Mouse (Mus musculus) layer of hippocampus, adult 9-11 months (tissue): Measurements from ENCODE around the gene Tex52.
A peak's percentile ranks its signal among the peaks of the same experiment; 100 is the strongest.
"Not testable (repeated sequence)": the region's sequence is repeated elsewhere in the genome, so short reads cannot be mapped to it uniquely, and the experiment has no call there.

Experiments
- DNase-seq: peaks from one replicate; pipeline ENCODE4 v3.0.0; 2022

The Tex52 gene

DNA sequence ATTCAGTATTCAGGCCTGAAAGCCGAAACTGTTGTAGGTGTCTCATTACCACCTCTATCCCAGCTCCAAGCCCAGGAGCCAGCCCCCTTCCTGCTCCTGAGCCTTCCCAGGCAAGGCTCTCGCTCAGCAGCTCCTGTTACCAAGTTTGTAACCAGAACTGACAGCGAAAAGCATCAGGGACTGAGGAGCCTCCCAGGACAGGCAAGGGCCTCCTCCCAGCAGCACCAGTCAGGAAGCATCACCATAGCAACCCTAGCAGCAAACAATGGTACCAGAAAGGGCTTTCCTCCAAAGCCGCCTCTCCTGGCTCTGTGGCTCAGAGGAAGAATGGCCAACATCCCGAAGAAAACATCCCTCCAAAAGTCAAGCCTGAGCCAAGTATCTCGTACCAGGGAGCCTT is at the start of gene Tex52, which contains the start of gene Gm44596:
TSS of gene Tex52 (plus strand) at position 265 of the 400 bp plus-strand sequence.
TSS of gene Gm44596 (plus strand) at position 312 of the 400 bp plus-strand sequence.
- DNase-seq, result peak; percentile 71

DNA sequence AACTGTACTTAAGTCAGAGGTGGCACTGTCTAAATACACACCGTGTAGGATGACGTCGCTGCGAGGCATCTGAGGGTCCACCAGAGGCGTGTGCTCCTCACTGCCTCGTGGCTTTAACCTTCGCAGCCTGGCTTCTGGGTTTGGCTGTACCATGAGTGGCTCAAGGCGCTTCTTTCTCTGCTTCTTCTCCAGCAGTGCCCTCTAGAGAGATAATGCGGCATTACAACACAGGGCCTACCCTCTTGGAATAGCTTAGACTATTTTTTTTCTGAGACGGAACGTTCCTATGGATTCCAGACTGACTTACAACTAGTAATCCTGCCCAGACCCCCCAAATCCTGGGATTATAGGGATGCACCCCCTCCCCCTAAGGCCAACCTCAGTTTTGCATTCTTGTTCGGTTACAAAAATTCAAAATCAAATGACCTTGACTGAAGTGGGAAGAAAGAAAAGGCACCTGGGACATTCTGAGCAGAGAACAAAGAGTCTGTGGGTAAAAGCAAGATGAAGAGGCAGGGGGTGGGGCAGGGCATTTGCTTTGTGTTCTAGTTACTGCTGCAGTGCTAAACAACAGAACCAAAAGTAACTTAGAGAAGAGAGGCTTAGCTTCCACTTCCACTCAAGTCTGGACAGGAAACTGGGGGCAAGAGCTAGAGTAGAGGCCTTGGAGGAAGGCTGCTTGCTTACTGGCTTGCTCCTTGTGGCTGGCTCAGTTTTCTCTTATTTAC is 40.7 kb upstream of the Tex52 start:
- peak; percentile 64 for DNase-seq

DNA sequence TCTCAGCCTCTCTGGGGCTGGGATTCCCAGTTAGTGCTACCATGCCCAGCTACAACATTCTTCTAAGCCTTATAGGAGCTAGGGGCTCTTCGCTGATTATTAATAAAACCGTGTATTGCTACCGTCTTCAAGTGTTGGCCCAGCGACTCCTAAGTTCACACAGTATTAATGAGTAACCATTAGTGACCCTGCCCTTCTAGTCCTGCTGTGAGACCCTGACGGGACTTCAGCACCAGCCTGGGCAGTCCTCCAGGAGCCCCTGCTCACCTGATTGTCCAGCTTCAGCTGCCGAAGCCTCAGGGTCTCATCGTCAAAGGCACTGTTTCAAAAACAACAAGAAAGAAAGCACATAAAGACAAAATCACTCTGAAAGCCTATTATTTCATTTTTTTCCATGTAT is 37.8 kb upstream of the Tex52 start:
- DNase-seq, result no peak

DNA sequence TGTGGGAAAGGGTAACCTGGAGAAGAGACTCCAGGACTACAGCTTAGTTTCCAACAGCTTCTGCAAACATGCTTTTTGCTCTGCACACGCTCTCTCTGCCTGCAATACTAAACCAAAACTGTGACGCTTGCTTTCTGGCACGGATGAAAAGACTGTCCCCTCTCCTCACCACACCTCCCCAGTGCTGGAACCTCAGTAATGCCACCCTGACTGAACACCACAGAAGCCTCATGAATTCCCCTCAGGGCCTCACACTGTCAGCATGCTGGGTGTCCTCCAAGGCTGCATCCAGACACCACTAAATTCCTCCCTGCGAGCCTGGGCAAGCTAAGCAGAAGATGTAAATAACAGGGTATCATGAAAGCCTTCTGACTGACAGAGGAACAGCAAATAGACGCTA is 36.4 kb upstream of the Tex52 start:
- no peak for DNase-seq

DNA sequence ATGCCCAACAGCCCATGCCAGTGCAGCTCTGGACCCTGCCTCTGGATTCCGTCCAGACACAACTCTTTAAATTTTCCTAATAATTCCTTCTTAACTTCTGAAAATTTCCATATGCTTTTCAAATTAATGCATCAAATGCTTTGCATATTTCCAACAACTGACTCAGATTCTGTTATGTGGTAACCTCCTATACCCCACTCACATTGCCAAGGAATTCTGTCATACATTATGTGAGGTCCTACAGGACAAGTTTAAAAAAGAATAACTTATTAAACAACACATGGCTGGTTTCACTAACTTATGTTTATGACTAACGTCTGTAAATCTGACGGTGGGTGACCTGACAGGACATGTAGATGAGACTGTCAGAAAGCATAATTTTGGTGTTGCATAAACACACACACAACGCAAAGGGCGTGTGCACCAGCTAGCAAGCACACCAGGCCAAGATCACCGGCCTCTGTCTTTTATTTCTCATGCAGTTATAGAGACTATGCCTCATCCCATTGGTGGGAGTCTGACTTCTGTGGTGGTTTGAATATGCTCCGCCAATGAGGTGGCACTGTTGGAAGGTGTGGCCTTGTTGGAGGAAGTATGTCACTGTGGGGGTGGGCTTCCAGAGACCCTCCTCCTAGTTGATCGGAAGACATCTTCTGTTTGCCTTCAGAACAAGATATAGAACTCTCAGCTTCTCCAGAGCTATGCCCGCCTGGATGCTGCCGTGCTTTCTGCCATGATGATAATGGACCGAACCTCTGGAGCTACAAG is 33.1 kb upstream of the Tex52 start:
- no peak for DNase-seq

DNA sequence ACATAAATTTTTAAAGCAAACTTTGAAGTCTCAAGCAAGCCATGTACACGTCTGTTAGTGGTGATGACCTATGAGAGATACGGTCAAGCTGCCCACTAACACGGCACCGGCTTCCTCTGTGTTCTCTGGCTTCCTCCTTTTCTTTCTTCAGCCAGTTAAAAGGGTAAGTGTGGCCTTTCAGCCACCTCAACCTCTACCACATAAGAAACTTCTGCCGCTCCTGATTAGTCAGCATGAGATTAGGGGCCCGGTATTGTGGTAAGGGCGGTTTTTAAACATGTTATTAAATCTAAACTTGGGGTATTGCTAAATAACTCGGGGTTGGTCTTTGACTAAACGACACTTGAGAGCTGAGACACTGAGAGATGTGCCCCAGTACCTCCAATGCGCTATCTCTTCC is 29.6 kb upstream of the Tex52 start:
- DNase-seq, result no peak

DNA sequence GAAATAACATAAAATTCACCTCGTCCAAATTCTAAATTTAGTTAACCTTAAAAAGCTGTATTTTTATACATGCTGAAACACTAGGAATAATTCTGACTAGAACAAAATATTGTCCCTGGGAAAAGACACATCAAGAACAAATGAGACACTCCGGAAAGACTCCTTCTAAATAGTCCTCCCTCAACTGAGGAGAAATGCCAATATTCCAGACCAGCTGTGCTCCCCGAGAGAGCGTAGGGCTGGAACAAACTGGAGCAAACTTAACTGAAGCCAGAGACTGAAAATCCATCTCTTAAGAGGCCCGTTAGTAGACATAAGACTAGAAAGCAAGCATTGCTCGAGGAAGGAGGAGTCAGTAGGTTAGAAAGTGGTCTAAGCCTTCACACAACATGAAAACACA is 28.5 kb upstream of the Tex52 start:
- DNase-seq, result no peak

DNA sequence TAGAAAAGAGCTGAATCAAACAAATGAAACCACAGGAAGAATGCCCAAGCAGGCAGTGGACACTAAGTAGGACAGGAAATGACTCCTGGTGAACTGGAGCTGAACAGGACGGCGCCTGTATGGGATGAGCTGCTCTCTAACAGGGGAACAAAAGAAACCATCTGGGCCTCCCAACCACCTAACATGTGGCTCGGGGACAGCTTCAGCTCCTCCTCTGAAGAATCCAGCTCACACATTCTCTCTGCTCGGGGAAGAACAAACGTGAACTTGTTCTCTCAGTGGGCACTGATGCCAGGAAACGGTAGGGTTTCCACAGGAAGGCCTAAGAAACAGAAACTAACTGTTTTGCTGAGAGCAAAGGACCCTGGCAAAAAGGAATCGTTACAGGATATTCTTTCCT is 25.5 kb upstream of the Tex52 start:
- DNase-seq, result peak; percentile 71

DNA sequence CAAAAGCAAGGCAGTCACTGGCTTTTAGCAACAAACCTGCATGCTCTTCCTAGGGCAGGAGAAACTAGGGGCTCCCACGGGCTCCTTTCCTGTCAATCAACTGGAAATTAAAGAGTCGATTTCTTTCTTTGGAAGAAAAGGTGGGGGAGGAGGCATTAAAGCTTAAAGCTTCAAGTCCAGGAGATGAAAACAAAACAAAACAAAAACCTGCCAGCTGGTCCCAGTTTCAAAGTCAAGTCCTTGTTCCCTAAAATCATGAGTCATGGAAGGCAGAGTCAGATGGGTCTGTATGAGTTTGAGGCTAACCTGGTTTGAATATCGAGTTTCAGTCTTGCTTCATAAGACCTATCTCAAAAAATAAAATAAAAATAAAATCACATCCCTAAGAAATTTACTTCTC is 21.1 kb upstream of the Tex52 start:
- DNase-seq, result no peak

DNA sequence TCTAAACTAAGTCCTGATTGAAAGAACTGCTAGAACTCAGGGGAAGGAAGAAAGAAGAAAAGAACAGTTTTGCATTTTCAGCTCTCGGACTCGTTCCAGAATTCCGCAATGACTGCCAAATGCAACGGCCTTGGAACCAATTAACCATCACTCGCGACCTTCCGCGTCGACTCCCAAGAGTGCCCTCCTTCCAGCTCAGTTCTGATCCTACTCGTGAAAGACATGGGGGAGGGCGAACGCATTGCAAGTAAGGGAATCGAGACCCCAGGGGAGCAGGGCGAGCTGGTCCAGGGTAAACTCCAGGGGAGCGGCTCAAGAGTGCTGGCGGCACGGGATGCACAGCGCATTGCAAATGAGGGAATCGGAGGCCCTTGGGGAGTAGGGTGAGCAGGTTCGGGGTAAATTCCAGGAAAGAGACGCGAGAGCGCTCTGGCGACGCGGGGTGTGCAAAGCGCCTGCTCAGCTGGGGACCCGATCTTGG is 20.0 kb upstream of the Tex52 start:
- peak; percentile 52 for DNase-seq

DNA sequence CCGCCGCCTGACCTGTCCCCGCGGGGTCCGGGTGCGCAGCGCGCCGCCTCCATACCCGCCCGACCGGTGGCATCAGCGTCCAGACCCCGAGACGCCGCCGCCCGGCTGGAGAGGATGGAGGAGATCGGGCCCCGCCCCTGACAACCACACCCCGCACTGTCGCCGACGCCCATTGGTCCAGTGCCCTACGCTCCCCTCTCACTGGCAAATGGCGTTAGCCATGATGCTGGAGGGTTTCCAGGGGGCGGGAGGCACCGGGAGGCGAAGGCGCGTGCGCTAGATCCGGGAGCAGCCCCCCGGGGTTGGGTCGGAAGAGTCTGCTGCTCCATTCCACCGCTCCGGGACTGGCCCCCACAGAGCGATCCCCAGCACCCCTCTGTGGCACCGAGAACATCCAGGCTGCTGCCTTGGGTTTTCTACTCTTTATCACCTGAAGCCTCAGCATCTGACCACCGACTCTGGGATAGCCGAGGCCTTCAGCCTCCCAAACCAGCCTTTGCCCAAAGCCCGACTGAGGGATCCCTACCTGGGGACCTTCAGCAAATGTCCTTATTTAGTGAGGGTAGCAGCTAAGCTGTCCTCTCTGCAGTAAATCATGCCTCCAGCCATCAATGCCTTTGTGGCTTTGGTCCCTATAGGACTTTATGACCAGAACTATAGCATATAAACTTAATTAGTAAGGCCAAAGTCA is 19.4 kb upstream of the Tex52 start, which contains the start of gene Tulp3:
TSS of gene Tulp3 (minus strand) at position 126 of the 691 bp plus-strand sequence.
- peak; percentile 97 for DNase-seq

DNA sequence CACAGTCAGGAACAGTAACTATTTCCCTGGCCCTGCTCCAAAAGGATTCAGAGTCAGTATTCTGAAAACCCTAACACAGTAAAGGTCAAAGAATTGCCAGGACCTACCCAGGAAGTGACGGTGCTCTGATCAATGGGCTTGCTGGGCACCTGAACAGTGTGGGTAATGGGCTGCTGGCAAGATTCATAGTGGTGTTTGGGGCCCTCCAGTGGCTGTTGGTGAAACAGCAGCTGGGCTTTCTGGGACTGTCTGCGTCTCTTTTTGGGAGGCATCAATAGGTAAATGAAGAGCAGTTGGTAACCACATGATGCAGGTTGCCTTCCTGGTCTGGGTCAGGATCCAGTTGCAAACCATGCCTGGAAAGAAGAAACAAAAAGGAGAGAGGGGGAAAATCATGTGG is 16.3 kb upstream of the Tex52 start:
- peak; percentile 55 for DNase-seq

DNA sequence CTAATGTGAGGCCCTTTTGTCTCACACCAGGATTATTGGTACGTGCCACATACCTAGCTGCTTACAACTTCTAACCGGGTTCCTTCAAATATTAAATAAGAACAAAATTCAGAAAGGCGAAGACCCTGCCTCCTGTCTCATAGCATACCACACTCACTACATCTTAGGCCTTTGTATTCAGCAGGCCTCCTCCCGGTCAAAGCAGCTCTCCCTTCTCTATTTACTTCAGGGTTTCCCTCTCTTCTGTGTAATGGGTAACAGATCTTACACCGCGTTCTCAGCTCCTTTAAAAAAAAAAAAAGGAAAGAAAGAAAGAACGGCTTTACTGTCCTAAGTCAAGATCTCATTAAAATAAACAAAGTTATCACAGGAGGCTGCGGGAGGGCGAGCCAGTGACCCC is 13.4 kb upstream of the Tex52 start:
- no peak for DNase-seq

DNA sequence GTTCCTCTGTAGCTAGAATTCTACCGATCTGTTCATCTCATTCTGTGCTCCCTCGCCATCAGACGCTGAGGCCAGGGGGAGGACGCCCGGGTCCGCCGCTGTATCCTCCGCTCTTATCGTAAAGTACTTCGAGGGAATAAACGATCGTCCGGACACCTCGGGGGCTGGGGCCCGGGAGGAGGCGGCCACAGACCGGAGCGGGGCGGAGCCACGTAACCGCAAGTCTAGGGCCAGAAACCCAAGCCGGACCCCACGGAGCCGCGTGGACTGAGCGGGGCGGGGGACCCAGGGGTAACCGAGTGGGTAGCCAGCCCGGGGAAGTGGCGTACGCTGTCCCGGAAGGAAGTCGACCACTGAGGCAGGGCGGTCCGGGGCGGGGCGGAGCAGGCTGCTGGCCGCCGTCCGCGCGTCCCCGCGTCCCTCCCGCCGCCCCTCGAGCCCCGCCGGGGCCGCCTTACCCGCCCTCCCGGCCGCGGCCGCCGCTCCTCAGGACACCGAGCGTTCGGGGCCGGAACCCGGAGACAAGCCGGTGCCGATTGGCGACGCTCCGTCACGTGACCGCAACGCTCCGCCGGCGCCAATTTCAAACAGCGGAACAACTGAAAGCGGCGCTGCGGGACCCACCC is 12.8 kb upstream of the Tex52 start, which contains the start of the genes Rhno1 and Foxm1:
TSS of gene Rhno1 (minus strand) at position 531 of the 626 bp plus-strand sequence.
TSS of gene Foxm1 (plus strand) at position 587 of the 626 bp plus-strand sequence.
- peak; percentile 79 for DNase-seq

DNA sequence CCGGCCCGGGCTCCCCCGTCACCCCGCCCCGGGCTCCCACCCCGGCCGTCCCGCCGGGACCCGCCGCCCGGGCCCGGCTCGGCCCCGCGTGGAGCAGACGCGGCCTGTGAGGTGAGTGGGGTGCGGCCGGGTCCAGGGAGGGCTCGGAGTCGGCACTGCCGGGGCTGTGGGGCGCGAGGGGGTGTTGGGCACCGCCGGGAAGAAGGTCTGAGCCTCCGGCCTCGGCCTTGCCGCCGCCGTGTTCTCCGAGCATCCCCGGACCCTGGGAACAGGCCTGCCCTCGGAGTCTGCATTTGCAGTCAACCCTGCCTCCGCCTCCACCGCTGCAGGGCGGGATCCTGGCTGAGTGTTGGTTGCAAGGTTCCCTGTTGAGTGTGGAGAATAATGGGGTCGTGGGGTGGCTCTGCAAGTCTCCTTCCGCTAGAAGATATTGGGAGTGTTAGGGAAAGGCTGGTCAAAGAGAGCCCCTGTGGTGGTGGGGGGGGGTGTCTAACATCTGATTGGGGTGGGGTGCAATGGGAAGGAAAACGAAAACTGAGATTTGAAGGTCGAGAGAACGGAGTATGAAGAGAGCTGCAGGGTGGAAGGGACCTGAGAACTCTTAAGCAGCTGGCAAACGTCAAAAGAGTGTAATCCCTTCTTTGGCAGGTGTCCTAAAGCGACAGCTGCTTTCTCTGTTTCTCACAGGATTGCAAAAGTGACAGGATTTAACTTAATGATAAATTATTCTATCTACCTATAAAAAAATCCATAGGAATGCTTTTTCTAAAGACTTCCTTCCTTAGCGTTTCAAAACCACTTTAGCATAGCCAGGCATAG is 12.0 kb upstream of the Tex52 start:
- no peak for DNase-seq

DNA sequence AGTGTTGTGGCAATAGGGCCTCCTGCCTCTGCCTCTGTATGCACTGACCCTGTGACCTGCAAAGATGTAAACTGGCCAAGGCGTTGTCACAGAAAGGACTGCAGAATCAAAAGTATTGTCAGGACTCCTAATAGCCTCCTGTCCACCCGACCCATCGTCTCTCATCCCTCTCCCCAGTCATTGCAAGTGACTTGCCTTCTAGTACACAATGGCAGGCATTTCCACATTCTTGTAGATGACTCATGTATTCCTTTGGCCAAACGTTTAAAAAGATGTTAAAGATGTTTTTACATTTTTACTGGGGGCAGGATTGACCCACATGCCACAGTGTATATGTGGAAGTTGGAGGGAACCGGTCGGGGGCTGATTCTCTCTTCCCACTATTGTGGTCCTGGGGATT is 10.5 kb upstream of the Tex52 start:
- DNase-seq, result no peak

DNA sequence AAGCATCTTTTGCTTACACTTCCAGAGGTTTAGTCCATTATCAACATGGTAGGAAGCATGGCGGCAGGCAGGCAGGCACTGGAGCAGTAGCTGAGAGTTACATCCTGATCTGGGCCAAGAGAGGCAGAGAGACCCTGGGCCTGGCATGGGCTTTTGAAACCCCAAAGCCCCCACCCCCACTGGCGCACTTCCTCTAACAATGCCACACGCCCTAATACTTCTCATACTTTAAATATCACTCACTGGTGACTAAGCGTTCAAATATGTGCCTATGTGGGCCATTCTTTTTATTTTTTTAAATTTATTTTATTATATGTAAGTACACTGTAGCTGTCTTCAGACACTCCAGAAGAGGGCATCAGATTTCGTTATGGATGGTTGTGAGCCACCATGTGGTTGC is 8.8 kb upstream of the Tex52 start:
- no peak for DNase-seq

DNA sequence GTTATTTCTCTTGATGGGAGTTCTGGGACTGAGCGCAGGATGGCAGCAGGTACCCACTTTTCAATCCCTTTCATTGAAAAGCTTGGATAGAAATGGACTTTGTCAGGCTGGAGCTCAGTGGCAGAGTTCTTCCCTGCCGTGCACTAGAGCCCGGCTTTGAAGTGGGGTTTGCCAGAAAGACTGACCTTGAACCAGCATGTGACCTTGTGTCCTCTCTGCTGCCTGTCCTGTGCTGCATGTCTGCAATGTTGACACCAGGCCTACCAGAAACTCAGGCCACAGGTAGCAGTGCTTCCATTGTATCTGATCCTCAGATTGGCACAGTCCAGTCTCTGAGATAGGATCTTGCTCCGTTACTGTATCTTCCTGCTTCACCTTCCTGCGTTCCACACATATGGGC is 5.2 kb upstream of the Tex52 start:
- no peak for DNase-seq

DNA sequence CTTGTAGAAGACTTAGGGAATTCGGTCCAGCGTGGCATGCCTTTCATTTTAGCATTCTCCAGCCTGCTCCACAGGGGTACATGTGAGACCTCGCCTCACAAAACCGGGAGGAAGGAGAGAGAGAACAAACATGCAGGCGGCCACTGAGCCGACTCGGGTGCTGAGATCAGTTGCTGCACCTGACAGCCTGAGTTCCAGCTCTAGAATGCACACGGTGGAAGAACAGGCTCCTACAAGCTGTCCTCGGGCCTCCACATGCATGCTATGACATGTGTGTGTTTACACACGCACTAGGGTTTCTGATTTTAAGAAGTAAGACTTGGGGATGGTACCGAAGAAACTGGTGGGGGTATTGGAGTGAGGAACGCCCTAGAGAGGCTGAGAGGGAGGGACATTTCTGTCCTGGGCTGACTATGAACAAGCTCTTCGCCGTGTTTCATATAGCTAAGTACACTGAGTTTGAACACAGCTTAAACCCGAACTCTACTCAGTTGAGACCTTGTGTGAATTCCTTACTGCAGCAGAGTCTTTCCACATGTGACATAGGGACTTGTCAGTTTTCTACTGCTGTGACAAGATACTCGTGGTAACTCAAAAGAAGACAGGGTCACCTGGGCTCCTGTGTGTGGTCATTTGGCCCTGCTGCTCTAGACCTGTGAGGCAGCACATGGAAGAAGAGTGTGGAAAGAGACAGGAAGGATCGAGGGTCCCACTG is 1.3 kb downstream of the Tex52 start:
- no peak for DNase-seq

DNA sequence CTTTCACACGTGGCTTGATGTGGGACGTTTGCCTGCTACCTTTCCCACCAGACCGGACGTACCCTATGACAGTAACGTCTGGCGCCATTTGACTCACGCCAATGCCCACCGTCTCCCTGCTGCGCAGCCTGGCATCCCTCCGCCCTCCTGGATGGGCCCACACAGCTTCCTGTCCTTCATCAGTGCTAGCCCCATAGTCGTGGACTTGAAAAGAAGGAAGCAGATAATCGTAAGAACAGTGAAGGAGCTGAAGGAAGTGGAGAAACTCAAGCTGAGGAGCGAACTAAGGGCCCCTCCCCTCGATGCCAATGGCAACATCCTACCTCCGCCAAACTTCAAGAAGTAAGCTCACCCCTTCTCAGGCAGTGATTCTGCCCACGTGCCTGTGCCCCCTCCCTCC is 4.4 kb downstream of the Tex52 start:
- no peak for DNase-seq

DNA sequence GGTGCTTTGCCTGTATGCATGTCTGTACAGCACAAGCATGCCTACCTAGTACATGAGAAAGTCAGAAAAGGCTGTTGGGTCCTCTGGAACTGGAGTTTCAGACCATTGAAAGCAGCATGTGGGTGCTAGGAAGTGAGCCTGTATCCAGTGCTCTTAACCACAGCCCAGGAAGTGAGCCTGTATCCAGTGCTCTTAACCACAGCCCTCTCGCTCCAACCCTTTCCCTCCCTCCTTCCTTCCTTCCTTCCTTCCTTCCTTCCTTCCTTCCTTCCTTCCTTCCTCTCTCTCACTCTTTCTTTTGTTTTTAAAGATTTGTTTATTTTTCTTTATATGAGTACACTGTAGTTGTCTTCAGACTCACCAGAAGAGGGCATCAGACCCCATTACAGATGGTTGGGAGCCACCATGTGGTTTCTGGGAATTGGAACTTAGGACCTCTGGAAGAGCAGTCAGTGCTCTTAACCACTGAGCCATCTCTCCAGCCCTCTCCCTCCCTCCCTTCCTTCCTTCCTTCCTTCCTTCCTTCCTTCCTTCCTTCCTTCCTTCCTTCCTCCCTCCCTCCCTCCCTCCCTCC is 5.4 kb downstream of the Tex52 start:
- not testable (repeated sequence) for DNase-seq
